Mouse (Mus musculus): ENCODE data around the gene Cd274.

GRCm38 (mm10) chr19:29326822-29327552 is 40.3 kb upstream of the Cd274 start:
- TF ChIP-seq POLR2A (IDR thresholded peaks at IDR 0.05; ENCODE audit: extremely low read depth, insufficient read depth, low read length) (no peak), CTCF (IDR thresholded peaks at IDR 0.05; ENCODE audit: extremely low read depth, insufficient read depth, low read length) (no peak)

Data from cortical plate, adult 2 months (tissue).